Mouse (Mus musculus) ES-E14 (cell line): ENCODE measurements around the gene Mllt3.

Experiments
- MAFK ChIP-seq: IDR thresholded peaks from 2 replicates; pipeline ENCODE4 v1.6.1; 2014; ENCODE audit warnings: mild to moderate bottlenecking, low read depth, low read length, inconsistent platforms; ENCODE audit not compliant: insufficient read depth
- ZNF384 ChIP-seq: IDR thresholded peaks from 2 replicates; pipeline ENCODE4 v1.6.1; 2012; ENCODE audit warnings: low read depth, low read length, inconsistent platforms

DNA sequence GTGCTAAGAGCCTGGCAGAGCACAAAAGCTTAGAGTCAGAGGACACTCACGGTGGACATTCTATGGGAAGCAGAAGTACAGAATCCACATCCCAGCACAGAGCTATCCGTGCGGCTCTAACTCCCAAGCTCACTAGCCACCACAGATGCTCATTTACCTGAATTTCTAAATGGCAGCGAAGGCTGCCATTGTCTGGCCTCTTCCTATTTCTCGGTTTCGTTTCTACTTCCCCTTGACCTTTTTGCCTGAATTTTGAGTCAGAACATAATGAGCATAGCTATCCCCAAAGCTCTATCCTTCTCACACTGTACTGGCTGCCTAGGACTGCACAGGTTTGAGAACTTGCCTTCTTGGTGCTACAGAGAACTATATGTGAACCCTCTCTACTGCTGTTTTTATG is 274.1 kb downstream of the Mllt3 start:
- TF ChIP-seq ZNF384 (no peak), MAFK (no peak)
